Mouse (Mus musculus) lung, postnatal 14 days (tissue): ENCODE results near the gene Gm20826.
"Not testable (repeated sequence)": the region's sequence is repeated elsewhere in the genome, so short reads cannot be mapped to it uniquely, and the experiment has no call there.

Experiments used
- DNase-seq: peaks from one replicate; pipeline ENCODE4 v3.0.0; 2021

Gm20826 gene

DNA sequence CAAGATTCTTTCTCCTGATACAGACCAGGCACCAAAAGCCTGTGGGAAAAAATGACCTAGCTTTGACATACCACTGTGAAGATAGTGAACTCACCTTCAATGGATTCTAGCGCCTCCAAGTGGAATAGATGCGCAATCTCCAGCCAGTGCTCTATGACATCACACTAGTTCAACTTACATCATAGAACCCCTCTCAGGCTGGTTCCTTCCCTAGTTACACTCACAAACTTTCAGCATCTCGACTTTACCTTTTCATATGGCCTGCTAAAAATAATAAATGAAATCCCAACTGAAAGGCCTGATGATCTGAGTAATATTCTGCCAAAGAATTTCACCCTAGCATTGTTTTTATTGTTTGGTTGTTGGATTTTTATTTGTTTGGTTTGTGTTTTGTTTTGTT is at the start of gene Gm20826:
Gm20826 (minus strand) TSS at position 101 of the 400 bp plus-strand sequence.
- DNase-seq = not testable (repeated sequence)
